Mouse (Mus musculus) midbrain, embryonic 12.5 days (tissue): ENCODE results near the gene Alx1. TPM values are rescaled to one million over a fixed set of nuclear protein-coding genes. Genes with fewer than 3 reads are reported as not detected.

Experiments
- ATAC-seq: fragments of 200-750 bp; cut with Nextera tagmentation; 2 replicates; pipeline ENCODE4 v1.8.0; 2017; ENCODE audit warnings: low read depth, moderate TSS enrichment, moderate library complexity; ENCODE audit not compliant: low FRiP score
- H3K27ac ChIP-seq: fragments of 300-500 bp; sonication (generic); replicated peaks from 2 replicates; pipeline ENCODE4 v1.5.1; 2016; ENCODE audit warnings: mild to moderate bottlenecking
- H3K27me3 ChIP-seq: fragments of 300-500 bp; sonication (generic); 2 replicates; pipeline ENCODE4 v1.6.1; 2016; ENCODE audit warnings: mild to moderate bottlenecking
- H3K36me3 ChIP-seq: fragments of 300-500 bp; sonication (generic); 2 replicates; pipeline ENCODE4 v1.6.1; 2016
- H3K4me1 ChIP-seq: fragments of 300-500 bp; sonication (generic); 2 replicates; pipeline ENCODE4 v1.6.1; 2016
- H3K4me2 ChIP-seq: fragments of 300-500 bp; sonication (generic); replicated peaks from 2 replicates; pipeline ENCODE4 v1.6.1; 2016; ENCODE audit warnings: mild to moderate bottlenecking, moderate library complexity
- H3K4me3 ChIP-seq: fragments of 300-500 bp; sonication (generic); 2 replicates; pipeline ENCODE4 v1.5.1; 2016; ENCODE audit warnings: mild to moderate bottlenecking
- H3K9ac ChIP-seq: fragments of 300-500 bp; sonication (generic); replicated peaks from 2 replicates; pipeline ENCODE4 v1.6.1; 2016; ENCODE audit warnings: mild to moderate bottlenecking, moderate library complexity
- H3K9me3 ChIP-seq: fragments of 300-500 bp; sonication (generic); 2 replicates; pipeline ENCODE4 v1.6.1; 2016; ENCODE audit warnings: mild to moderate bottlenecking
- WGBS: fragments of 180-500 bp; shearing (Covaris S2); methylation state at CpG from one replicate; pipeline ENCODE4 v1.1.7; 2016; 5-methylcytosine and 5-hydroxymethylcytosine counted together
- polyA plus RNA-seq: library from polyadenylated mRNA; unstranded; fragments of >200 nt; fragmentation: Nextera tagmentation; extraction: Ambion mirVana; gene quantifications from 2 replicates; pipeline ENCODE4 v1.2.1, GENCODE M21; 2016

Alx1 gene
- polyA plus RNA-seq, 1 experiment from 2014 or later, result 12.5 TPM

DNA sequence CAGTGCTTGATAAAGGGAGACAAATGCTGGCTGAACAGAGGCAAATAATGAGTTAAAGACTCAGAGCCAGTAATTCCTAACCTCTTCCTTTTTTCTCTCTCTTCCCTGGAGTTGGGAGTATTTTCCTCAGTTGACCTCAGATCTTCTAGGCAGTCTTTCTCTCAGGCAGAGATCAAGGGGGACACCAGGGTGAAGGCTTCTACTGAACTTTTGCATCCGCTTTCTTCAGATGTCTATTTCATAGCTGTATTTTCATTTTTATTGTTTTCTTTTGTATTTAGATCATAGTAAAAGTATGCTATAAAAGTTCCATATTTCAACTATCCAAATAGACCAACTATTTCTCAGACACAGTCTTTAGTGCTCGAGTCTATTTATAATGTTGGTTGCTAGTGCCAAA, 27.5 kb downstream of the Alx1 start:
- Histone ChIP-seq H3K27ac (no peak overlapping the region), H3K36me3 (no peaks in the 10 kb centered on the region), H3K9me3 (no peaks in the 10 kb centered on the region), H3K4me1 (no peaks in the 10 kb centered on the region), H3K27me3 (no peaks in the 10 kb centered on the region), H3K9ac (no peak overlapping the region), H3K4me2 (no peak overlapping the region), H3K4me3 (no peak overlapping the region)
- 82% methylated on average over 2 of the region's 2 CpGs for WGBS
- ATAC-seq, result no peak

DNA sequence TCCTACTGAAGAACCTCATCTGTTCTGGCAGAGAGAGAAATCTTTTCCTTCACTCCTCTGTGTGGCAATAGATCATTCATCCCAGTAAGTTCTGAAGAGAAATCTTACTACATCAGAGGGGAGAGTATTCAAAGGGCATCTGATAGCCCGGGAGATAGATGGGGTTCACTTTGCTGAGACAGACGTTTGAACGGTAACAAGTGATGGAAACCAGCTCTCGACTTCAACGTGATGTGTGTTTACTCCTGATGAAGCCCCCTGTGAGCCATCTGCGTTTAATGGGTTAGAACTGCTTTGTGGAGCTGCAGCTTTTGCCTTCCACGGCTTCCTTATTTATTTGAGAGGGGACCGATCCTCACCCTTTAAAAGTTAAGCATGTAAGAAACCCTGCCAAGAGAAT, 29.1 kb downstream of the Alx1 start:
- Histone ChIP-seq H3K9ac (no peak overlapping the region), H3K9me3 (no peaks in the 10 kb centered on the region), H3K27ac (no peak overlapping the region), H3K4me1 (no peaks in the 10 kb centered on the region), H3K36me3 (no peaks in the 10 kb centered on the region), H3K4me2 (no peak overlapping the region), H3K4me3 (no peak overlapping the region), H3K27me3 (no peaks in the 10 kb centered on the region)
- WGBS, result 76% methylated on average over 8 of the region's 8 CpGs
- no peak for ATAC-seq

DNA sequence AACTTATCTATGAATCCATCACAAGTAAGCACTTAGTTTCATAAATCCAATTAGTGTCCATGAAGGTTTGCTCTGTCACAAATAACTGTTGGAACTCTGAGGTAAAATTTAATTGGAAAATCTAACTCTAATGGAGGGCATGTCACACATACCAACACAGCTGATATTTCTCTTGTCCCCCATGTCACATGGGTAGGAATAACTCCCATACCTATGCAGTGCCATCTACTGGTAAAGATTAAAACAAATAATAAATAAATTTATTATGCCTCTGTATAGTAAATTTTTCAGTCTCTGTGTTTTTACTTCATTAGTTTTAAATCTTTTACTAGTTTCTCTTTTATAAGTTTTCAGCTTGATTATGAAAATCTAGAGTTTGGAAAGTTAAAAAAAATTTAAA, 30.4 kb downstream of the Alx1 start:
- Histone ChIP-seq H3K27me3 (no peaks in the 10 kb centered on the region), H3K4me3 (no peak overlapping the region), H3K4me2 (no peak overlapping the region), H3K36me3 (no peaks in the 10 kb centered on the region), H3K9ac (no peak overlapping the region), H3K27ac (no peak overlapping the region), H3K4me1 (no peaks in the 10 kb centered on the region), H3K9me3 (no peaks in the 10 kb centered on the region)
- ATAC-seq, result no peak

DNA sequence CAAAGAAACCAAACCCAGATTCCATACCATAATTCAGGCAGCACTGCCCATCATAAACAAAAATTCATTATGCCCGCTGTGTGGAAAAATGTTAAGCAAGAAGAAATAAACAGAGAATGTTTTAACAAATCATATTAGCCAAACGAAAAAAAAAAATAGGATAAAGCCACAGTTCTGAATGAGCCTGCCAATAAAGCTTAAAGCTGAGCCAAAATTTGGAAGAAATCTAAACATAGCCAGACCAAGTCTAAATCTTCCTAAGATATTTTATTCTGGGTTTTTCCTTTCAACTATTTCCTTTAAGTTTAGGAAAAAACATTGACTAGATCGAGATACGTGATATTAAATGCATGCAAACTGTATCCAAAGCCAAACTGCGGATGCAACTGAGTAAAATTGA, 54.9 kb downstream of the Alx1 start:
- no peaks in the 10 kb centered on the region for H3K9me3 ChIP-seq
- H3K4me2 ChIP-seq, result no peak overlapping the region
- ATAC-seq, result no peak
- no peaks in the 10 kb centered on the region for H3K36me3 ChIP-seq
- H3K9ac ChIP-seq, result no peak overlapping the region
- no peak overlapping the region for H3K4me3 ChIP-seq
- H3K27me3 ChIP-seq, result no peaks in the 10 kb centered on the region
- H3K4me1 ChIP-seq, result no peaks in the 10 kb centered on the region
- 86% methylated on average over 5 of the region's 5 CpGs for WGBS
- H3K27ac ChIP-seq, result no peak overlapping the region

DNA sequence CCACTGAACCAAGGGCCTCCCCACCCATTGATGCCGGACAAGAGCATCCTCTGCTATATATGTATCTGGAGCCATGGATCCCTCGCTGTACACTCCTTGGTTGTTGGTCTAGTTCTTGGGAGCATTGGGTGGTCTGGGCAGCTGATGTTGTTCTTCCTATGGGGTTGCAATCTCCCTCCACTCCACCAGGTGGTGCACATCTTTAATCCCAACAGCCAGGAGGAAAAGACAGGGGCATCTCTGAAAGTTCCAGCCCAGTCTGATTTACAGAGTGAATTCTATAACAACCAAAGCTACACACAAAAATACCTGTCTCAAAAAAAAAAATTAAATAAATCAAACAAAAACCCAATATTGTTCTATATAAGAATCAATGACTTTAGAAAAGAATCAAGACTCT, 70.4 kb downstream of the Alx1 start:
- no peaks in the 10 kb centered on the region for H3K9me3 ChIP-seq
- H3K27me3 ChIP-seq, result no peaks in the 10 kb centered on the region
- WGBS, result 83% methylated on average over 2 of the region's 2 CpGs
- no peak overlapping the region for H3K27ac ChIP-seq
- no peak for ATAC-seq
- H3K9ac ChIP-seq, result no peak overlapping the region
- H3K36me3 ChIP-seq, result no peaks in the 10 kb centered on the region
- no peaks in the 10 kb centered on the region for H3K4me1 ChIP-seq
- no peak overlapping the region for H3K4me3 ChIP-seq
- H3K4me2 ChIP-seq, result no peak overlapping the region

Other genes starting within 250 kb of the Alx1 start
- gene Lrriq1, start 206.1 kb upstream of the Alx1 start, polyA plus RNA-seq, result 1.1 and 3.2 TPM in 2 replicates